Mouse (Mus musculus) midbrain, embryonic 13.5 days (tissue): ENCODE measurements around the gene Caskin2. TPM values are rescaled to one million over a fixed set of nuclear protein-coding genes. Genes with fewer than 3 reads are reported as not detected.

Experiments
- ATAC-seq: fragments of 200-750 bp; cut with Nextera tagmentation; 2 replicates; pipeline ENCODE4 v1.8.0; 2017; ENCODE audit warnings: mild to moderate bottlenecking, moderate TSS enrichment, moderate library complexity
- H3K27ac ChIP-seq: fragments of 300-500 bp; sonication (generic); 2 replicates; pipeline ENCODE4 v1.5.1; 2015; ENCODE audit warnings: inconsistent platforms, mild to moderate bottlenecking, moderate library complexity
- H3K27me3 ChIP-seq: fragments of 300-500 bp; sonication (generic); 2 replicates; pipeline ENCODE4 v1.6.1; 2015; ENCODE audit warnings: mild to moderate bottlenecking, inconsistent platforms
- H3K36me3 ChIP-seq: fragments of 300-500 bp; sonication (generic); 2 replicates; pipeline ENCODE4 v1.6.1; 2015; ENCODE audit warnings: mild to moderate bottlenecking, inconsistent platforms
- H3K4me1 ChIP-seq: fragments of 300-500 bp; sonication (generic); replicated peaks from 2 replicates; pipeline ENCODE4 v1.6.1; 2015; ENCODE audit warnings: inconsistent platforms
- H3K4me2 ChIP-seq: fragments of 300-500 bp; sonication (generic); replicated peaks from 2 replicates; pipeline ENCODE4 v1.6.1; 2015; ENCODE audit warnings: moderate library complexity, mild to moderate bottlenecking, inconsistent platforms
- H3K4me3 ChIP-seq: fragments of 300-500 bp; sonication (generic); replicated peaks from 2 replicates; pipeline ENCODE4 v1.5.1; 2015; ENCODE audit warnings: mild to moderate bottlenecking, inconsistent platforms
- H3K9ac ChIP-seq: fragments of 300-500 bp; sonication (generic); replicated peaks from 2 replicates; pipeline ENCODE4 v1.6.1; 2015; ENCODE audit warnings: mild to moderate bottlenecking, inconsistent platforms
- H3K9me3 ChIP-seq: fragments of 300-500 bp; sonication (generic); 2 replicates; pipeline ENCODE4 v1.6.1; 2016; ENCODE audit warnings: mild to moderate bottlenecking, inconsistent platforms
- WGBS: fragments of 180-500 bp; shearing (Covaris S2); methylation state at CpG from one replicate; pipeline ENCODE4 v1.1.7; 2015; 5-methylcytosine and 5-hydroxymethylcytosine counted together
- polyA plus RNA-seq: library from polyadenylated mRNA; unstranded; fragments of >200 nt; fragmentation: Nextera tagmentation; extraction: Ambion mirVana; gene quantifications from 2 replicates; pipeline ENCODE4 v1.2.1, GENCODE M21; 2015

The Caskin2 gene
- polyA plus RNA-seq, 1 experiment from 2014 or later = 12.3 TPM

- 82% methylated on average over 6 of the region's 6 CpGs for WGBS
- no peak overlapping the region for H3K27ac ChIP-seq
- no peak for ATAC-seq
- H3K9me3 ChIP-seq = no peaks in the 10 kb centered on the region
- peaks cover 8% of the 10 kb centered on the region for H3K27me3 ChIP-seq
- no peaks in the 10 kb centered on the region for H3K36me3 ChIP-seq
- H3K4me2 ChIP-seq = no peak overlapping the region
- 0 out of 2 replicates have a peak, but pooled peaks cover 8% of the 10 kb centered on the region for H3K4me1 ChIP-seq
- no peak overlapping the region for H3K9ac ChIP-seq
- H3K4me3 ChIP-seq = no peak overlapping the region
These were observed 27.6 kb upstream of the Caskin2 start for GRCm38 (mm10) chr11:115841044-115841443.

GRCm38 (mm10) chr11:115839732-115840131 is 26.3 kb upstream of the Caskin2 start:
- no peaks in the 10 kb centered on the region for H3K36me3 ChIP-seq
- peaks cover 9% of the 10 kb centered on the region for H3K27me3 ChIP-seq
- H3K4me1 ChIP-seq = peaks cover 12% of the 10 kb centered on the region
- ATAC-seq = no peak
- no peak overlapping the region for H3K4me2 ChIP-seq
- WGBS = 55% methylated on average over 3 of the region's 3 CpGs
- no peak overlapping the region for H3K9ac ChIP-seq
- no peak overlapping the region for H3K4me3 ChIP-seq
- no peaks in the 10 kb centered on the region for H3K9me3 ChIP-seq
- no peak overlapping the region for H3K27ac ChIP-seq

- Histone ChIP-seq H3K27ac (no peak overlapping the region), H3K9ac (no peak overlapping the region), H3K4me2 (no peak overlapping the region), H3K9me3 (no peaks in the 10 kb centered on the region), H3K4me1 (peaks cover 10% of the 10 kb centered on the region), H3K36me3 (no peaks in the 10 kb centered on the region), H3K27me3 (peaks cover 10% of the 10 kb centered on the region), H3K4me3 (no peak overlapping the region)
- WGBS = 59% methylated on average over 4 of the region's 4 CpGs
- no peak for ATAC-seq
These were observed 25.5 kb upstream of the Caskin2 start for GRCm38 (mm10) chr11:115838895-115839311.

- H3K27me3 ChIP-seq = peaks cover 21% of the 10 kb centered on the region
- WGBS = 94% methylated on average over 22 of the region's 22 CpGs
- H3K9ac ChIP-seq = no peak overlapping the region
- no peaks in the 10 kb centered on the region for H3K9me3 ChIP-seq
- no peak for ATAC-seq
- H3K4me2 ChIP-seq = no peak overlapping the region
- peaks cover 15% of the 10 kb centered on the region for H3K4me1 ChIP-seq
- H3K27ac ChIP-seq = no peak overlapping the region
- H3K36me3 ChIP-seq = no peaks in the 10 kb centered on the region
- no peak overlapping the region for H3K4me3 ChIP-seq
These were observed 24.3 kb upstream of the Caskin2 start for GRCm38 (mm10) chr11:115837606-115838345.

GRCm38 (mm10) chr11:115836656-115837395 is 23.4 kb upstream of the Caskin2 start:
- H3K27ac ChIP-seq = no peak overlapping the region
- H3K9me3 ChIP-seq = no peaks in the 10 kb centered on the region
- WGBS = 27% methylated on average over 11 of the region's 11 CpGs
- no peak overlapping the region for H3K4me2 ChIP-seq
- ATAC-seq = no peak
- H3K4me3 ChIP-seq = no peak overlapping the region
- H3K36me3 ChIP-seq = no peaks in the 10 kb centered on the region
- H3K9ac ChIP-seq = no peak overlapping the region
- H3K4me1 ChIP-seq = peaks cover 9% of the 10 kb centered on the region
- H3K27me3 ChIP-seq = peaks cover 26% of the 10 kb centered on the region

GRCm38 (mm10) chr11:115834033-115834432 is 20.6 kb upstream of the Caskin2 start:
- H3K27ac ChIP-seq = no peak overlapping the region
- H3K9ac ChIP-seq = no peak overlapping the region
- H3K4me3 ChIP-seq = no peak overlapping the region
- H3K4me2 ChIP-seq = no peak overlapping the region
- no peaks in the 10 kb centered on the region for H3K36me3 ChIP-seq
- H3K4me1 ChIP-seq = peaks cover 9% of the 10 kb centered on the region
- ATAC-seq = no peak
- WGBS = 69% methylated on average over 6 of the region's 6 CpGs
- peaks cover 54% of the 10 kb centered on the region for H3K27me3 ChIP-seq
- H3K9me3 ChIP-seq = no peaks in the 10 kb centered on the region

- H3K36me3 ChIP-seq = no peaks in the 10 kb centered on the region
- H3K9me3 ChIP-seq = no peaks in the 10 kb centered on the region
- ATAC-seq = no peak
- H3K4me1 ChIP-seq = peaks cover 9% of the 10 kb centered on the region
- 25% methylated on average over 8 of the region's 8 CpGs for WGBS
- no peak overlapping the region for H3K27ac ChIP-seq
- no peak overlapping the region for H3K4me3 ChIP-seq
- H3K9ac ChIP-seq = no peak overlapping the region
- H3K27me3 ChIP-seq = peaks cover 62% of the 10 kb centered on the region
- no peak overlapping the region for H3K4me2 ChIP-seq
These were observed 19.6 kb upstream of the Caskin2 start for GRCm38 (mm10) chr11:115833021-115833513.

- no peak overlapping the region for H3K4me3 ChIP-seq
- no peak for ATAC-seq
- 20% methylated on average over 8 of the region's 8 CpGs for WGBS
- H3K4me2 ChIP-seq = no peak overlapping the region
- H3K27ac ChIP-seq = no peak overlapping the region
- peaks cover 9% of the 10 kb centered on the region for H3K4me1 ChIP-seq
- H3K27me3 ChIP-seq = peaks cover 62% of the 10 kb centered on the region
- H3K9ac ChIP-seq = no peak overlapping the region
- H3K9me3 ChIP-seq = no peaks in the 10 kb centered on the region
- H3K36me3 ChIP-seq = no peaks in the 10 kb centered on the region
These were observed 19.1 kb upstream of the Caskin2 start for GRCm38 (mm10) chr11:115832523-115832922.

GRCm38 (mm10) chr11:115832064-115832463 is 18.6 kb upstream of the Caskin2 start:
- Histone ChIP-seq H3K27me3 (peaks cover 64% of the 10 kb centered on the region), H3K9ac (no peak overlapping the region)
- 72% methylated on average over 6 of the region's 6 CpGs for WGBS

GRCm38 (mm10) chr11:115831518-115831917 is 18.1 kb upstream of the Caskin2 start:
- Histone ChIP-seq H3K4me2 (no peak overlapping the region), H3K9ac (no peak overlapping the region), H3K36me3 (no peaks in the 10 kb centered on the region), H3K27me3 (peaks cover 69% of the 10 kb centered on the region), H3K9me3 (no peaks in the 10 kb centered on the region), H3K4me1 (peaks cover 9% of the 10 kb centered on the region), H3K4me3 (no peak overlapping the region), H3K27ac (no peak overlapping the region)
- no peak for ATAC-seq
- WGBS = 55% methylated on average over 3 of the region's 3 CpGs

More at GRCm38 (mm10) chr11:115832064-115832463, 18.6 kb upstream of the Caskin2 start:
- H3K4me3 ChIP-seq = no peak overlapping the region
- no peaks in the 10 kb centered on the region for H3K36me3 ChIP-seq
- no peak overlapping the region for H3K4me2 ChIP-seq
- H3K27ac ChIP-seq = no peak overlapping the region
- no peak for ATAC-seq
- peaks cover 9% of the 10 kb centered on the region for H3K4me1 ChIP-seq
- H3K9me3 ChIP-seq = no peaks in the 10 kb centered on the region

- Histone ChIP-seq H3K9ac (no peak overlapping the region), H3K27me3 (peaks cover 72% of the 10 kb centered on the region), H3K27ac (no peak overlapping the region), H3K4me2 (no peak overlapping the region), H3K4me3 (no peak overlapping the region), H3K9me3 (no peaks in the 10 kb centered on the region), H3K36me3 (no peaks in the 10 kb centered on the region), H3K4me1 (peaks cover 9% of the 10 kb centered on the region)
- ATAC-seq = no peak
- 21% methylated on average over 25 of the region's 25 CpGs for WGBS
These were observed 17.3 kb upstream of the Caskin2 start for GRCm38 (mm10) chr11:115830550-115831325.

- Histone ChIP-seq H3K27me3 (peaks cover 89% of the 10 kb centered on the region), H3K4me1 (peaks cover 10% of the 10 kb centered on the region), H3K9me3 (no peaks in the 10 kb centered on the region), H3K4me3 (no peak overlapping the region), H3K4me2 (no peak overlapping the region), H3K9ac (no peak overlapping the region), H3K27ac (no peak overlapping the region), H3K36me3 (no peaks in the 10 kb centered on the region)
- ATAC-seq = no peak
- 74% methylated on average over 4 of the region's 4 CpGs for WGBS
These were observed 15.6 kb upstream of the Caskin2 start for GRCm38 (mm10) chr11:115829036-115829435.
